Mouse (Mus musculus) ES-E14 (cell line): ENCODE results near the gene Kcnmb2.

Source experiments
- MAFK ChIP-seq: IDR thresholded peaks from 2 replicates; pipeline ENCODE4 v1.6.1; 2014; ENCODE audit warnings: mild to moderate bottlenecking, low read depth, low read length, inconsistent platforms; ENCODE audit not compliant: insufficient read depth
- ZC3H11A ChIP-seq: IDR thresholded peaks from 2 replicates; pipeline ENCODE4 v1.6.1; 2012; ENCODE audit warnings: low read depth, mild to moderate bottlenecking, inconsistent platforms, low read length, borderline replicate concordance

- TF ChIP-seq ZC3H11A (no peak), MAFK (no peak)
These were observed 110.1 kb downstream of the Kcnmb2 start for GRCm38 (mm10) chr3:32012205-32012931.
